Mouse (Mus musculus) kidney, adult 11 months (tissue): ENCODE data around the gene Tgfbr3.
A peak's percentile ranks its signal among the peaks of the same experiment; 100 is the strongest.
"Not testable (repeated sequence)": the region's sequence is repeated elsewhere in the genome, so short reads cannot be mapped to it uniquely, and the experiment has no call there.

ENCODE experiments used
- DNase-seq: peaks from one replicate; pipeline ENCODE4 v3.0.0; 2022

Tgfbr3 gene

DNA sequence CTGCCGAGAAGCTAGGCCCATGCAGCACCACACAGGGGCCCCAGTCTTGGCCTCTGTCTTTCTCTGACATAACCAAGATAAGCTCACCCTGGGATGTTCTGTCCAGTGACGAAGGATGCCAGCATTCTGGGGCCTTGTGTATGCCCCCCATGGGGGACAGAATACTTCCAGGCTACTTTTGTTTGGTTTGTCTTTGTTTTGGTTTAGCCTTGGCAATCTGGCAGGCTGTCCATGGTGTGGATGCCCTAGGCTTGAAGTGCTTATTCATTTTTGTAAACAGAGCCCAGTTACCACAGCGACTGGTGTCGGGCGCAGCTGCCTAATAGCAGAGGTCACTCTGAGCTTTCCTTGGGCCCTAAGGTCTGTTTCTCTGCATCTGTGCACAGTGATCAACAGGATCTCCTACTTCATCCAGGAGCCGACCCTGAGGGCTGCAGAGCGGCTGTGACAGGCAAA is 51.4 kb downstream of the Tgfbr3 start:
- DNase-seq = no peak

DNA sequence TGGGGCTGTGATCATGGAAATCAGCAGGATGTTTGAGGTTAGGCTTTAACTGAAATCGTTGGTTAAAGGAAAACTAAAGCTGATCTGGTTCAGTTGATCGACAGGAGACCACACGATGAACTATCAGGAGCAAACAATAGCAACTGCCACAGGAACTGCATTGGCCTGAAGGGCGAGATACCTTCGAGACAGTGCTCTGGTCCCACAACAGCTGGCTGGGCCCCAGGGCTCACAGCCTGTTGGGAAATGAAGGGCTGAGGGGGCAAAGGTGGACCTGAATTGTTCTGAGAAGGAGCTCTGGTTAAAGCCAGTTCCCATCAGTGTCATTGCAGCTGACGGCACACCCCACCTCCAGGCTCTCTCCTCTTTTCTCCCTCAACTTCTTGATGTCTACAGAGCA is 52.5 kb downstream of the Tgfbr3 start:
- DNase-seq = peak; percentile 49

DNA sequence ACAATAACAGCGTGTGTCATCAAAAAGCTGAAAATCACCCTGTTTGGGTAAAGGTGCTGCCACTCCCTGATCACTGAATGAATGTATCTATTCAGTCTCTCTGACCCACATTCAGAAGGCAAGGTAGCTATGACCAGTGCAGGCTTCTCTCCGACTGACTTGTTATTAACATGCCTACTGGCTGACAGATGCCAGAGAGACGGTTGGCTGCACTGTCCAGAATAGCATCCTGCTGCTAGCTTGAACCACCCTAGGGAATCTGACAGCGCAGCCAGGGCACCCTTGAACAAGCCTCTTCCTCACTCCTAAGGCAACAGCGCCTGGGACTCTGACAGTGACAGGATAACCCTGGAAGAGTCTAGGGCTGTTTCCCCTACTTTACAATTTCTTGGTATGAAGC is 53.4 kb downstream of the Tgfbr3 start:
- DNase-seq = no peak

DNA sequence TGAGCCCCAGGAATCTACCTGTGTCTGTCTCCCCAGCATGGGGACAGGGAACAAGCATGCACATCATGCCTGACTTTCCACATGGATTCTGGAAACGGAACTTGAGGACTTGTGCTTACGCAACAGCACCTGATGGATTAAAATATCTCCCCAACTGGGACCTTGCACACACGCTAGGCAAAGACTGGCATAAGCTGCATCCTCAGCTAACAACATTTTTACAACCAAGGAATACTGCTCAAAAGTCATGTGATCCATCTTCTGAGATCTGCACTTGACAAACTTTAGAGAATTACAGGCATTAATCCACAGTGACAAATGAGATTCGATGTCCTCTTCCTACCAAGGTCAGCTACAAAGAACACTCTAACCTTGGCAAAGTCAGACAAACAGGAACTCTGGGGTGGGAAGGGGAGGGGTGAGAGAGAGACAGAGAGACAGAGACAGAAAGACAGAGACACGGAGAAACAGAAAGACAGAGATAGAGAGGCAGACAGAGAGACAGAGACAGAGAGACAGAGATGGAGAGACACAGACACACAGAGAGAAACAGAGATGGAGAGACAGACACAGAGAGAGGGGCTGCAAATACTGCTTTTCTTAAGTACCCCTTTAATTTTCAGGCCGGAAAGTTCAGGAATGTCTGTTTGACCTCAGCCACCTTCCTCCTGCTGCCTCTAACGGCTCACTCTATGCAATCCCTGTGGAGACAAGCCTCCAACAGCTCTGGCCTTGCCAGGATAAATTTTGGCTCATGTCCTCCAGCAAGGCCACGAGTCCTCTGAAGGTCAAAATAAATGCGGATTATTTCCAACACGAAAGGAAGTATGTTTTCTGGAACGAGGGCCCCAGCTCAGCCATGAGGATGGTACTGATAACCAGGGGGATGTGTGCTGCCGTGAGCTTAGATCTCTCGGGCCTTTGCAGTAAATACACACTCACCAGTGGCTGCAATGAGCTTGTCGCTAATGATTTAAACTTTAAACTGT is 55.8 kb downstream of the Tgfbr3 start:
- peak; percentile 56 for DNase-seq

DNA sequence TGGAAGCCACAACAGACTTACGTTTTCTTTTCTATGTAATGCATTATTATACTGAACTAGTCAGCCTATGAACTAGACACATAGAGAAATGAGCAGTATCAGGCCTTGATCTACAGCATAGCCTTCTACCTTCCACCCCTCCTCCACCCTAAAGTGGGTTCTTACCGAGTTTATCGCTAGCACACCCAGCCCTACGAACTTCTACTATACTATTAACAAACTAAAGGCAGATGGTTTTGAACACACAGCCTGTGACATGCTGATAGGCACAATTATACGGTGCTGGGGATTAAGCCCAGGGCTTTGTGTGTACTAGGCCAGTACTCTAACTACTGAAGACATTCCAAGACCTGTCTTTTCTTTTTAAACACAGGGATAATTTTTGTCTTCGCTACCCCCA is 59.2 kb downstream of the Tgfbr3 start:
- no peak for DNase-seq

DNA sequence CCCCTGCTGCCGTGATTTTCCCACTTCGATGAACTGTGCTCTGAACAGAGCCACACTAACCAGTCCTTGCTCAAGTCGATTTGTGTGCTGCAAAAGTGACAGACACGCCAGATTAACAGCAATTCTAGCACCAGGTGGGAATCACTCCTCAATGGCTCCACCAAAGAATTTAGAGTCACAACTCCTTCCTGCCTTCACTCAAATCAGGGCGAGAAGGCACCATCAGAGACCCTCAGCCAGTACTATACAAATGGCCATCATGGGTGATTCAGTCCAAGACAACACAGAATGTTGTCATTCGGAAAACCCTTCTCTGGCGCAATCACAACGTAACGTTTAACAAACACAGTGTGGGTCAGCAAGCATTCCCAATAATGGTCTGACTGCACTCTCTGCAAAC is 60.4 kb downstream of the Tgfbr3 start:
- no peak for DNase-seq

DNA sequence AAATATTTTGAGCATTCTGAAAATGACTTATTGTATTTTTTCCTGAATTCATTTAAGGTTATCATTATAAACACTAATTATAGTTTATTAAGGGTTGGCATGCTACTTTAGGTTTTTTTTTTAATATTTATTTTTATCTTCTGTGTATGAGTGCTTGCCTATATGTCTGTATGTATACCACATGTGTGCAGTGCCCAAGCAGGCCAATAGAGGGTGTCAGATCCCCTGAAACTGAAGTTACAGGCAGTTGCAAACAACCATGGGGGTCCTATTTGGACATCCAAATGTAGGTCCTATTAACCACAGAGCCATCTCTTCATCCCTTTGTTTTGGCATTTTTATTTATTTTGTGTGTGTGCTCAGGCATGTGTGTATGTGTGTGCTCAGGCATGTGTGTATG is 61.8 kb downstream of the Tgfbr3 start:
- no peak for DNase-seq

DNA sequence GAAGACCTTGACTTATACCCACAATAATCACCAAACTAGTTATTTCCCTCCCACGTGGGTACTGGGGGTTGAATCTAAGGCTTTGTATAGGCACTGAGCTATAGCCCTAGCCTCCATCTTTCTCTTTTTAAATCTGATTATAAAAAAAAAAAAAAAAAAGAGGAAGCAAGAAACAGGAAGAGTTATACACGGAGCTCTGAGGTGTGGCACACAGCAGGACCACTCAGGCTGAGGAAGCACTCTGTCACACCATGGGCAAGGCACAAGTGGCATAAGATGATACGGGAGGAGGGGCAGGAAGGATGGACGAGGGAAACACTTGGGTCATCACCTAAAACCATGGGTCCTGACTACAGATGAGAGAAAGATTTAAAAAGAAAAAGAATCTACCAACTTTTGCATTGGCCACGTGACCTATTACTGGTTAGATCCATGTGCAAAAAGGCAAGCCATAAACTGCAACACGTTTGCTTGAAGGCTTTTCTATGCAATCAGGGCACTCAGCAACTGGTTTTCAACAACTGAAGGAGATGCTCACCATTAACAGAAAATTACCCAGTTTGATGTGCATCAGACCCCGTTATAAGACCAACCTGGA is 64.5 kb downstream of the Tgfbr3 start:
- DNase-seq = no peak

DNA sequence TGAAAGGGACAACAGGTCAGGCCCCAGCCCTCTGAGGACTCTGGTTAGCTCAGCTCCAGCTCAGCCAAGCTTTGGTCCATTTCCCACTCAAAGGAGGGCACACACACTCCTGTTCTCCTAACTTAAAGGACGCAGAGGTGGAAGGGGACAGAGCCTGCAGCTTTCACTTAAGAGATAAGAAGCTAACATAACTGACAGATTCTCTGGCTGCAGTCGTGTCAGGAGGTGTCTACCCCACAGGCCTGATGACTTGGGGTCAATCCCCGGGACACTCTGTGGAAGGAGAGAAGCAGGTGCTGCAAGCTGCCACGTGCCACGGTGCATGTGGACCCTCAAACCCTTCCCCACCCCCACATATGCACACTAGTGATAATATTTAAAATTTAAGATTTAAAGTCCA is 65.3 kb downstream of the Tgfbr3 start:
- no peak for DNase-seq

DNA sequence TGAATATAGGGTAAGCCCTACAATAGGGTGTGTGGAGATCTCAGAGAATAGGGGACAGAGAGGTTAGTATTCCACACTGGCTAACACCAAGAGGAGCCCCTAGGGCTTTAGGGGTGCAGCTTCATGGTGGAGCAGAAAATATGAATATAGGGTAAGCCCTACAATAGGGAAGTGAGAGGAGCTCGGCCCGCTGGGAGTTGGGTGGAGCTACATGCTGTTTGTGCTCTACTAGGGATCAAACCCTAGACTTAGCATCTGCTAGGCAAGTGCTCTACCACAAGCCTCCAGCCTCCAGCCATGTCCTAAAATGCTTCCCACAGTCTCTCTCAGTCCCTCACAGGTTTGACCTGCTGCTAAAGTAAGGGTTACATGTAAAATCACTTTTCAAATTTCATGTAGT is 65.9 kb downstream of the Tgfbr3 start:
- DNase-seq = not testable (repeated sequence)

DNA sequence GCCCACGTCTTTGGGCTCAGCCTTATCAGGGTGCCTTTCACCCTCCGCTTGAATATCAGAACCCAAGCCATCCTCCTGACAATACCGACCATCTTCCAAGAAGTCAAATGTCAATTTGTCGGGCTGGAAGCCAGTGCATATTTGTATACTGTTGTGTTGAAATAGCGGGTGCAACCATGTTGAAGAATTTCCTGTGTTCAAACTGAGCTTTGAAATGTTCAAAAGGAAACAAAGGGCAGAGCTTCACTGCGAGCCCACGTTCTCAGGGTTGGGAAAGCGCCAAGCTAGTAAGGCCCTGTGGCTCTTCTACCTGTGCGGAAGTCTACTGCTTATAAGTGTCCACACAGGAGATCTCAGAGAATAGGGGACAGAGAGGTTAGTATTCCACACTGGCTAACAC is 66.4 kb downstream of the Tgfbr3 start:
- no peak for DNase-seq

DNA sequence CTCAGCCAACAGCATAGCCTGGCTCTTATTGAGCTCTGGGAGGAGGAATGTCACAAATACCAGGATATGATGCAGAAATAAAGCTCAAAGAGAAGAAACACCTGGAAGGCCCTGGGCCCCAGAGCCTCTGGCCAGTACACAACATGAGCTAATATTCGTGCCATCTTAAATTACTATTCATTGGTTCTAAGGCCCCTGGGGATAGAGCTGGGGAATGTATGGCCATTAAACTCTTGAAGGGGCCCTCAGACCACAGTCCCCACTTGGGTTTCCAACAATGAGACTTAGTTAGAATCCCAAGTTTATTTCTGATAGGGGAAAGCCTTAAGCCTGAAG is 66.8 kb downstream of the Tgfbr3 start:
- DNase-seq = no peak

DNA sequence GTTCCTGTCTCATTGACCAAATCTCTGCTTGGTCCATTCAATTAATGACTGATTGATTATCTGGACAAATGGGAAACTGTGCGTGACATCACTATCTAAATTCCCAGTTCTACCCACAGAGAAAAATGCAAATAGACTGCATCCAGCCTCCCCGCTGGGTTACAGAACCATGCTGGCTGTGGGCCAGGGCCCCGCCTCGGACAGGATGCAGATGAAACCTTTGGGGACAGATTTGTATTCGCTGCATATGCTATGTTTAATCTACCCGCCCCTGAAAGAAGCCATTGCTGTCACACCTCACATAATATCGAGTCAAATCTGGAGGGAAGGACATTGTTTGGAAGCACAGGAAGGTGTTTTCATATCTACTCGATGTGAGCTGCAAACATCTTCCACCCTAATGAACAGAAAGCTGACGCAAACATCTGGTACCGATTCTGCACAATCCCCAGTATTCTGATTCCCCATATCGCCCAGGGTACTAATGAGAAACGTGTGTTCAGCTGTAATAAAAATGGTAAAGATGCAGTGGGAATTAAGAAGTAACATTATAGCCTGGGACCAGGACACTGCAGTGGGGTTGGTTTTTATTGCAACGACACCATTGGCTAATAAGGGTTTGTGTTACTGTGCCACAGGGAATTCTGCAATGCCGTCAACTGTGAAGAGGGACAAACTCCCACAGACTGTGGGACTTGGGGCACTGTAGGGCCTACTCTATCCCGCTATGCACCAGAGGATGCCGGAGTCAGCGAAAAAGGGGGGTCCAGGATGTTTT is 67.3 kb downstream of the Tgfbr3 start:
- DNase-seq = no peak

DNA sequence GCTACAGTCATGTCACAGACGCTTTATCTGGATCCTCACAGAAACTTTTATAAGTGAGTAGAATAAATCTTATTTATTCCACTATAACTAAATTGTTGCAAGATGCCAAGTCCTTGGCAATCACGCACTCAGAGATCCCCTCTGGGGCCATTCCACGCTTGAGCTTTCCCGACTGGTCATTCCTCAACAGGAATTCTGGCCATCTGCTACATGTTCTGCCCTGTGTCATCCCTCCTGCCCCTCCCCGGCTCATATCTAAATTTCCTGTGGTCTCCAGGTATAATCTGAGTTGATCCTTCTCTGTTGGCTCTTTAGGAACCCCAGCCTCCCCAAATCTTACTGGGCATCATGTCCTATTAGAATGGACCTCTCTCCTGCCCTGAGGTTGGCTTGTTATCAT is 68.5 kb downstream of the Tgfbr3 start:
- DNase-seq = no peak

DNA sequence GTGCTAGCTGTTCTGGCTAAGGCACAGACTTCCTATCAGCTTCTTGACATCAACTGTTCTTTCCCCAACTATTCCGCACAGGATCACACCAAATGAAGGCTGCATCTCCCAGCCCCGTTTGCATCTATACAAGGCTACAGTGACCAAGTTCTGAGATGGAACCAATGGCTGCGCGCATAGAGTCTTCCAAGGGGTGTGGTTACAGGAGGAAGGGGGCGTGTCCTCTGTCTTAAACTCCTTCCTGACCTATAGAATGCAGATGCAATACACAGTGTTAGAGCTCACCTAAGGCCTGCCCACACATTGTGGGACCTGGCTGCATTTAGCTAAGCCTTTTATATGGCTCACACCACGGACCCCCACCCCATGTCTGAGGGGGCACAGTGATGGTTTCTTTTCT is 69.5 kb downstream of the Tgfbr3 start:
- no peak for DNase-seq

DNA sequence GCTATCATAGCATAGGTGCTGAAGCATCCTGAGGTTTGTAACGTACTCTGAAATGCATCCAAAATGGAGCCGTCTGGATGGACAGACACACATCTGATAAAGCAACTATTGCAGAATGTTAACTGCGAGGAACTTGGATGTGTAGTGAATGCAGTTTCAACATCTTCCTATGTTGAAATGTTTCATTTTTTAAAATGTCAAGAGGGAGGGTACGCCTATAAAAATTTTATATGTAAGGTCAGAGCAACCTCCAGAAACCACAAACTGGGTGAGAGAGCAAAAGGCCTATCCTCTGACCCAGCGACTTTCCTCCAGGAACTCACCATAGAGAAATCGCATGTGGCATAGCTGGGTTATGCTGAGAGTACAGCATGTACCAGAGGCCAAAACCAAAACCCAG is 70.1 kb downstream of the Tgfbr3 start:
- no peak for DNase-seq

DNA sequence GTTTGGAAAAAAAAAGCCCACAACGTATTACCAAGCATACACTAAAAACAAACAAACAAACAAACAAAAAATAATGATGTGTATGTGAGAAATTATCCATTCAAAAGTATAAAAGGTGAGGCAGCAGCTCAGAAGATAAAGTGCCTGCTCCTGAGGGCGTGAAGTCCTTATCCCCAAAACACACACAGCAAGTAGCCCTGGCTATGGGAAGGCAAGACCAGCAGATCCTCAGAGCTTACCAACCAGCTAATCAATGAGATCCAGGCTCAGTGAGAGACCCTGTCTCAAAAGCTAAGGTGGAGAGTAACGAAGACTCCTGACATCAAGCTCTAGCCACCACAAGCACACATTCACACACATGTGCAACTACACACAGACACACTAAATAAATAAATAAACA is 70.8 kb downstream of the Tgfbr3 start:
- no peak for DNase-seq

DNA sequence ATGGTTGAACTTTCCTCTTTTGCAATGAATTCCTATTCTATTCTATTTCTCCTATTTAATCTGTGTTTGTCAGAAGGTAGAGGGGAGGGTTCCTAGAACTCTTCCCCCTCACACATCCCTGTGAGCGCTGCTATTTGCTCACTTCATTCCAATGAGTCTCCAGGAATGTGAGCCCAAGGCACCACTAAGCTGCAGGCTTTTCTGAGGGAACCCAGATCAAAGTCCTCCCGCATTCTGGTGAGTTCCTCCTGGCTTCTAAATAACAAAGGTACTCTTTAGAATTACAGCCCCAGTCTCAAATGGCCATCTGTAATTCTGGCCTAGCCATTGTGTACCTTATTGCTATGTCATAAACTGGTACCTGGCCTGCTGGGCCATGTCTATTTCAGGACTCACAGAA is 72.3 kb downstream of the Tgfbr3 start:
- DNase-seq = no peak

DNA sequence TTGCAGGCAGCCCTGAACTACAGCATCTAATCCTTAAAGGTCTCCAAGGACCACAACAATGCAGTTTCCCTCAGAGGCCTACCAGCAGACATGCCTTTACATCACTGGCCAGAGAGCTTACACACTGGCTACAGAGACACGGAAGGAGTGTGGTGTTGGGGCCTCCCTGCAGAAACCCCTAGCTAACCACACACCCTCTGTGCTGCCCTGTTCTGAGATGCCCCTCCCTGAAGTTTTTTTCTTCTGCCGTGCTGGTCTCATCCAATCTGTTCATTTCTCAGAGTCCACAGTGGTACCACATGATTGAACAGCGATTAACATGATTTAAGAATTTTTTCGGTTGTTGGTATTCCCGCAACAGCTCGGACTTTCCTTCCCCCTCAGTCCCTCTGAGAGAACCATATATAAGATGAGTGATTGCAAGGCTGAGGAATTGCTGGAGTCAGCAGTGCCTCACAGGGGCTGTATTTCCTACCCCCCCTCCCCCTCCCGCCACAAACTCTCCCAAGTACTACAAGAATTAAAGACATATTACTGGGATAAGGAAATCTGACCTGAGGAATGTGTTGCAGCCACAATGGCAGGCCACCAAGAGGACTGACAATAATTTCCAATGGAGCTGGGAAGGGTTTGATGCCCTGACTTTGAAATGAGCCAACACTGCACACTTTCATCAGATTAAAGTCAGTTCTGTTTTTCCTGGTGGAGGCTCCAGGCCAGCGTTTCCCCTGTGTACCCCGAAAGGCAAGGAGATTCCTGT is 75.9 kb downstream of the Tgfbr3 start:
- DNase-seq = no peak

DNA sequence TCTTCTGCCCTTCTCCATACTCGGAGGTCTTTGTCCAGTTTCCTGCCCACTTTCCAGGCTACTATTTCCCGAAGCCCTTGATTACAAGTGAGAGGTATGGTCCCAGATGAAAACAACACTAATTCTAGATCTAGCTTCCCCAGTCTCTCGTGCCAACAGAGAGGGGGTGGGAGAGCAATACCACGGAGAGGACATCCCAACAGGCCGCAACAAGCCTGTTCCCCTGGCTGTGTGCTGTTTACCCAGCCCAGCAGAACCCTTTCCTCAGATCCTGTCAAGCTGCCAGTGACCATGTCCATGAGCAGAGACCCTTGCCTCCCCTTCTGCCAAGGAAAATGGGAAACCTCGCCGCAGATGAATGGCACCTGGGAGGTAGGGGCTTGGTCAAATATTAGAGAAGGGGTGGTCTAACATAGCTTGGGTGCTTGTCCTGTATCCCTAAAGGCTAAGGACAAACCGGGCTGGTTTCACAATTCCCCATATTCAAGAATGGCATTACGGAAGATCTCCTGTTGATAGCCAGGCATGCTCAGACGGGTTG is 77.5 kb downstream of the Tgfbr3 start:
- DNase-seq = no peak

DNA sequence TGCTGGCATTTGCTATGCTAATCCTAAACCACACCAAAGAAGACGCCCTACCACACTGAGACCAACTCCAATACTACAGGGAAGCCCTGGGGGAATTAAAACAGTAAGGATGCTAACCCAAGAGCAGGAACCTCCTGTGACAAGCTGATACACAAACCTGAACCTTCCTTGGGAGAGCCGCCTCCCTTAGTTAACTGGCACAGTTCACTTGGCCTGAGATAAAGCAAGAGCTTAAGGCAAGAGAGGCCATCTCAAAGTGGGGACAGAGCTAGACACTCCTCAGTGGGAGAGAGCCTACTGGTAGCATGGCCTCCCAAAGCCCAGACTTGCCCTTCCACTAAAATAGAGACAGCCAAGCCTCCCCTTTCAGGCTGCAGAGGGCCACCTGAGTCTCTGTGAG is 79.4 kb downstream of the Tgfbr3 start:
- DNase-seq = no peak

DNA sequence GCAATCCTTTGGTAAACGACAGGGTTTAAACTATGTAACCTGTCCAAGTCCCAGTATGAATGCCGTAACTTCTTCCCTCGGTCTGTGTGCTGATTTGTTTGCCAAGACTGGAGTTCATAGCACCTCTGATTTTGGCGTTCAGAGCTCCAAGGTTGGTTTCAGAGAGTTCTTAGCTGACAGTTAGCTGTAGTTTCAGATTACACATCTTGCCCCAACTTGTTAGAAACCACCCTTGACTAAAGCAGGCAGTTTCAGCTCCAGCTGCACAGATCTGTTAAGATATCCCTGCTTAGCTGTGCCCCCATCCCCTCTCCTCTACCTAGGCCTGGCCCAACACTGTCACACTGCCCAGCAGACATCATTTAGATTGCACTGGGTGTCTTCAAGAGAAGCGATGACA is 81.5 kb downstream of the Tgfbr3 start:
- no peak for DNase-seq

DNA sequence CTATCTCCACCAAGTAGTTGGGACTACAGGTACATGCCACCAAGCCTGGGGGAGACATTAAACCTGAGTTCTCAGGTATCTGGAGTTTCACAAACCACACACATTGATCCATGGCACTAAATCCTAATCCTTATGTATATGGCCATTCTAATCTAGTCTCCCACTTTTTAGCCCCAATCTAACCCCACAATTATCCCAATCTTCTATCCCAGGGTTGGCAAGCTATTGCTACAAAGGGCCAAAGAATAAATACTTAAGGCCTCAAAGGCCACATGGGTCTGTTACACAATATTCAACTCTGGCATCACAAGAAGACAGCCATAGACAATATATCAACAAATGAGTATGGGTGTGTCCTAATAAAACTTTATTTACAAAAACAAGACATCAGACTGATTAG is 85.1 kb downstream of the Tgfbr3 start:
- no peak for DNase-seq
